Mouse (Mus musculus): ENCODE measurements at regions not wholly inside any gene's neighbourhood (a gene's known extent, or its start where the extent isn't known, plus 50 kb on each side); places are given as distances from the start of the nearest gene placed in this dataset.

GRCm38 (mm10) chr3:58056191-58057063 is 208.5 kb upstream of the Pfn2 start (continued):
- TF ChIP-seq TAL1 (IDR thresholded peaks at IDR 0.05; ENCODE audit: low read length): peak; percentile 39
- TF ChIP-seq MAX (IDR thresholded peaks at IDR 0.05; ENCODE audit: low read length): peak; percentile 82
- TF ChIP-seq ZMIZ1 (IDR thresholded peaks at IDR 0.05; ENCODE audit: low read depth, low read length): no peak
- no peak for TF ChIP-seq ZNF384 (IDR thresholded peaks at IDR 0.05; ENCODE audit: low read depth, low read length)
- TF ChIP-seq TCF12 (IDR thresholded peaks at IDR 0.05; ENCODE audit: low read depth, low read length): peak; percentile 63
- no peak for TF ChIP-seq UBTF (IDR thresholded peaks at IDR 0.05; ENCODE audit: borderline replicate concordance, insufficient read depth, low read depth, low read length)
- no peak for TF ChIP-seq RAD21 (IDR thresholded peaks at IDR 0.05; ENCODE audit: low read depth, low read length)
- TF ChIP-seq POLR2A (IDR thresholded peaks at IDR 0.05; ENCODE audit: control insufficient read depth in 1 of 2, insufficient read depth in 1 of 2, low read depth in 1 of 2, low read length in 2 of 2, poor library complexity in 1 of 2): no peak
- TF ChIP-seq GABPA (IDR thresholded peaks at IDR 0.05; ENCODE audit: low read depth, low read length): no peak
- TF ChIP-seq HCFC1 (IDR thresholded peaks at IDR 0.05; ENCODE audit: low read depth, low read length): no peak
- TF ChIP-seq BHLHE40 (IDR thresholded peaks at IDR 0.05; ENCODE audit: borderline replicate concordance, low read depth, low read length): peak; percentile 63; the same call in 1 of the 2 replicates
- TF ChIP-seq ZC3H11A (IDR thresholded peaks at IDR 0.05; ENCODE audit: low read depth, low read length): no peak
- TF ChIP-seq E2F4 (IDR thresholded peaks at IDR 0.05; ENCODE audit: borderline replicate concordance, low read depth, low read length): no peak
- peak; percentile 86 for TF ChIP-seq EP300 (IDR thresholded peaks at IDR 0.05; ENCODE audit: low read depth in 1 of 2, low read length in 2 of 2)
- TF ChIP-seq SMC3 (IDR thresholded peaks at IDR 0.05; ENCODE audit: low read depth, low read length): no peak
- TF ChIP-seq CTCF (IDR thresholded peaks at IDR 0.05 in 2 of 3, conservative IDR thresholded peaks at IDR 0.05 in 1 of 3; ENCODE audit: control insufficient read depth in 1 of 3, insufficient read depth in 1 of 3, low read depth in 2 of 3, low read length in 3 of 3, poor library complexity in 1 of 3, severe bottlenecking in 1 of 3): no peak
- TF ChIP-seq POLR2AphosphoS2 (IDR thresholded peaks at IDR 0.05; ENCODE audit: low read length): no peak
- peak; percentile 78 for TF ChIP-seq MYC (IDR thresholded peaks at IDR 0.05; ENCODE audit: low read depth, low read length)
- TF ChIP-seq KAT2A (conservative IDR thresholded peaks at IDR 0.05; ENCODE audit: low read depth, low read length): no peak
- TF ChIP-seq CHD1 (IDR thresholded peaks at IDR 0.05; ENCODE audit: low read depth, low read length): no peak

GRCm38 (mm10) chr3:58057064-58057396 is 209.2 kb upstream of the Pfn2 start:
- H3K4me1 ChIP-seq (ENCODE audit: control insufficient read depth in 1 of 2, insufficient read depth in 2 of 2, low read length in 2 of 2): peaks cover 0 to 8% of the 10 kb centered on the region in 2 experiments; a peak in 2 of 4 replicates
- TF ChIP-seq MAX (IDR thresholded peaks at IDR 0.05; ENCODE audit: low read length): no peak
- TF ChIP-seq MXI1 (IDR thresholded peaks at IDR 0.05; ENCODE audit: low read depth, low read length): no peak
- TF ChIP-seq POLR2A (IDR thresholded peaks at IDR 0.05; ENCODE audit: control insufficient read depth in 1 of 2, insufficient read depth in 1 of 2, low read depth in 1 of 2, low read length in 2 of 2, poor library complexity in 1 of 2): no peak
- no peak for TF ChIP-seq JUND (IDR thresholded peaks at IDR 0.05; ENCODE audit: low read depth, low read length)
- TF ChIP-seq ZC3H11A (IDR thresholded peaks at IDR 0.05; ENCODE audit: low read depth, low read length): no peak
- no peak for TF ChIP-seq RAD21 (IDR thresholded peaks at IDR 0.05; ENCODE audit: low read depth, low read length)
- no peak for TF ChIP-seq MAFK (IDR thresholded peaks at IDR 0.05; ENCODE audit: borderline replicate concordance, low read depth, low read length)
- no peak for TF ChIP-seq ELF1 (IDR thresholded peaks at IDR 0.05; ENCODE audit: low read depth, low read length)
- TF ChIP-seq GABPA (IDR thresholded peaks at IDR 0.05; ENCODE audit: low read depth, low read length): no peak
- no peak for TF ChIP-seq RCOR1 (IDR thresholded peaks at IDR 0.05; ENCODE audit: low read depth, low read length)
- H3K36me3 ChIP-seq (ENCODE audit: control insufficient read depth in 1 of 2, insufficient read depth in 2 of 2, low read length in 2 of 2): peaks cover 0 to 3% of the 10 kb centered on the region in 2 experiments; a peak in 2 of 4 replicates
- DNase-seq (ENCODE audit: low read depth, low spot score): no peak
- H3K9me3 ChIP-seq (replicated peaks; ENCODE audit: insufficient read depth, low read length): no peaks in the 10 kb centered on the region
- no peaks in the 10 kb centered on the region for H3K79me2 ChIP-seq (ENCODE audit: control insufficient read depth, insufficient read depth, low read length, poor library complexity)
- no peak overlapping the region for H3K4me3 ChIP-seq (ENCODE audit: control insufficient read depth in 1 of 2, insufficient read depth in 1 of 2, low read depth in 2 of 2, low read length in 2 of 2)
- no peaks in the 10 kb centered on the region for H3K27me3 ChIP-seq (ENCODE audit: control insufficient read depth in 1 of 2, insufficient read depth in 2 of 2, low read length in 2 of 2)
- 0 out of 2 replicates have a peak overlapping the region, but pooled peaks have one; percentile 11 for H3K27ac ChIP-seq (ENCODE audit: control insufficient read depth, low read depth, low read length)
- no peak overlapping the region for H3K9ac ChIP-seq (ENCODE audit: control insufficient read depth, low read depth, low read length, poor library complexity, severe bottlenecking)

Data from MEL (cell line).